Mouse (Mus musculus) right cerebral cortex, postnatal 14 days (tissue): ENCODE results near the gene Dnajc6.

Experiments used
- DNase-seq: peaks from one replicate; pipeline ENCODE4 v3.0.0; 2022

Dnajc6 gene

GRCm38 (mm10) chr4:101646857-101647195 lies 150.4 kb downstream of the Dnajc6 start:
- DNase-seq, result no peak

- peak; percentile 98 for DNase-seq
These were observed 150.9 kb downstream of the Dnajc6 start, which contains the start of gene Leprot for GRCm38 (mm10) chr4:101647196-101647905. Gene Leprot, plus strand, starts transcription at chr4:101647718.

DNA sequence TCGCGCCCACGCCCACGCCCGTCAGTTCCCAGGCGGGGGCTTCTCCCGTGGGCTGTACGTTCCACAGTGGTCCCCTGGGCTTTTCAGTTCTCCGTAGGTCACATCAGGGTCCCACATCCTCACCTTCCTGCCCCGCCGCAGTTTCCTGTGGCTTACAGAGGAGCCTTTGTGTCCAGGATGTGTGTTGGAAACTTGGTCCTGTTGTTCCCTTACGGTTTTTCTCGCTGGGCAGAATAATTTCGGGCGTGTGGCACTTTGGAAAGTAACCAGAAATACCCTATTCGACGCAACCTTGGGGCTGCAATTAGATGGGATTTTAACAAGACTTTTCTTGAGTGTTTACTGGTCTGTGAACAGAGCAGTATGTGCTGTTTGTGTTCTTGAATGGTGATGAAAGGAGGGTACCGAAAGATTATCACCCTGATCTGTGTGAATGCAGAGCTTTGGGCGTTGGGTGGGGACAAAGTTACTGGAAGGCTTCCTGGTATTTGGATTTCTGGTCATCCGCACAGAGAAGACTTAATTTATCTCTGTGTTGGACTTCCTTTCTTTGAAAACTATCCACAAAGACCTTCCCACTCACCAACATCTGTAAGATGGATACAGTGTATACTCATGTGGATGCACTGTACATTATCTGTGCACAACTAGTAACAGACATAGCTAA lies 151.7 kb downstream of the Dnajc6 start:
- DNase-seq, result no peak

DNA sequence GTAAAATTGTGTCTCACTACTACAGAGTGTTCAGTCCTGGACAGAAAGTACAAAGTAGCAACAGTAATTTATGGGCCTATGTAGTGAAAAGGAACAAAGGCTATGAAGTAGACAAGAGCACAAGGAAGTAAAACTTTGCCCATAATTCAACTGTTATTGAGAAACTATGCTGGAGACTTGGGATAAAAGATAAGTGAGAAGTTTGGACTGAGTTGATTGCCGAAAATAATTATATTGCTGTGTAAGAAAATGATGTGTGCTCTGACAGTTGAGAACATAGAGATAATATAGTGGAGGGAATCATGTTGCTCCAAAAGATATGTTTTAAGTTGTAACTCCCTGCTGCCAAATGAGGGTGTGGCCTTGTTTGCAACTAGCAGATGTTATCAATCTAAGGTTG lies 152.3 kb downstream of the Dnajc6 start:
- DNase-seq, result no peak

DNA sequence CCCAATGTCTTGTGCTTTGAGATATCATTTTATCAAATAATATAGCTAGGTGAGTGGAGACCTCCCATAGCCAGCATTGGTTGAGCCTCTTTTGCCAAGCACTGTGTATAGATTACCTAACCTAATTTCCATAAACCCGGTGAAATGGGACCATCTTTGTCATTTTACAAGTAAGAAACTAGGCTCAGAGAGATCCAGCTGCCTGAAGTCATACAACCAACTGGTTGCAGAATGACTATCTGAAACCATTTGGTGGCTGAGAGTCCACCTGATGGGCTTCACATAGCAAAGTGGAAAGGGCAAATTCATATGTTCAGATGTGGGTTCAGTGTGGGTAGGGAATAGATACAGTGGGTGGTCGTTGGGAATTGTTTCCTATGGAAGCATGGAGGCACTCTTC lies 154.5 kb downstream of the Dnajc6 start:
- no peak for DNase-seq

DNA sequence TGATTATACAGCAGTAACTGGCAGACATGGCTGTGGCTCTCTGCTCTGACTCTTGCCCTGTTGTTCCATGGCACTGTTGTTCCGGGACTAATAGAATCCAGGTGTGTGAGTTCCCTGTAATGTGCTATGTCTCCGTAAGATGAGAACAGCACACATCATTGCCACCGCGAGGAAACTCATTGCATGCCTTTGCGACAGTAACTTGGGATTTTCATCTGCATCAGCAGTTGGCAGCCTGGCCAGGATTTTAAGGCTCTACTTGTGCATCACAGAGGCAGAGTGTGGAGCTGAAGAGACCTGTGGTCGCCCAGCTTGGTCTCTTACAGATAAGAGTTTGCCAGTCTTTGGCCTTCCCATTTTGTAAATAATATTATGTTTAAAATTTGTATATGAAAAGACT lies 157.8 kb downstream of the Dnajc6 start:
- no peak for DNase-seq

GRCm38 (mm10) chr4:101654788-101655414 lies 158.5 kb downstream of the Dnajc6 start:
- DNase-seq, result no peak

DNA sequence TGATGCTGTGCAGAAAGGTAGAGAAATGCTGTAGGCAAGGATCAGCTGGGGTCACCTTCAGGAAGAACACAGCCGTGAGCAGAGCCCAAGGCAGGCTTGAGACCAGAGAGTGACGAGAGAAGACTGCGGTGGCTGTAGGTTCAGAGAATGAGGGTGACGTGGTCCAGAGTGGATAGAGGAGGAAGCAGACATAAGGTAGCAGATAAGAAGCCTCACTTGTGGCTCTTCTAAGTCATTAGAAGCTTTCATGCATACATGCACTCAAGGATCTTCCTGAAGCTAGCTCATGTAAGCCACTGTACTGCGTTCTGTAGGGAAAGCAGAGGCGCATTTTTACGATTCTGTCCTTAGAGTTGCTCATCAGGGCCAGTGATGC lies 159.0 kb downstream of the Dnajc6 start:
- DNase-seq, result no peak

GRCm38 (mm10) chr4:101656056-101656455 lies 159.6 kb downstream of the Dnajc6 start:
- DNase-seq, result no peak

DNA sequence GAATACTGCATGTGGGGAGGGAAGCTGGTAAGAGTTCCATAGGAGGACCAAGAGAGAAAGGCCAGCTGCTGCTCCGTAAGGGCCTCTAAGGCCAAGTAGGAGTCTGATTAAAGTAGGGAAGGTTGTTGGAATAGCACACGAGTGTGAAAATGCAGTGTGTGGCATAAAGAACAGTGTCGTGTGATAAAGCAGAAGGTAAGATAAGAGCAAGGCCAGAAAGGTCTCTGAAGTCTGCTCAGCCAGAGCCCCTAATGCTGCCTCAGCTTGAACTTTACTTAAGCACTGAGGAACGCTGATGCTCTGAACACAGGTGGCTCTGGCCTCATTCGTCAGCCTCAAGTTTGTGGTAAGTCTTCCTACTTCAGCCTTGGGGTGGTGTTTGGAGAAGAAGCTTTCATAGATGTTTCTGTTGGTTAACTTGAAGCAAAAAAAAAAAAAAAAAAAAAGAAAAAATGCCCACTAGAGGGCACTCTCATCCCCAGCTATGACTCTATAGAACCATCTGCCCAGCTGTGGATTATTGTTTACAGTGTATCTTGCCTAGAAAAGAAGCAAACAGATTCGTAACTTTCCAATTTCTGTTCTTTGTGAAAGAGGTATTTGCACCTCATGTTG lies 160.6 kb downstream of the Dnajc6 start:
- DNase-seq, result no peak

GRCm38 (mm10) chr4:101664160-101664750 lies 167.8 kb downstream of the Dnajc6 start:
- DNase-seq, result peak; percentile 65

- DNase-seq, result no peak
These were observed 168.3 kb downstream of the Dnajc6 start for GRCm38 (mm10) chr4:101664766-101665165.

DNA sequence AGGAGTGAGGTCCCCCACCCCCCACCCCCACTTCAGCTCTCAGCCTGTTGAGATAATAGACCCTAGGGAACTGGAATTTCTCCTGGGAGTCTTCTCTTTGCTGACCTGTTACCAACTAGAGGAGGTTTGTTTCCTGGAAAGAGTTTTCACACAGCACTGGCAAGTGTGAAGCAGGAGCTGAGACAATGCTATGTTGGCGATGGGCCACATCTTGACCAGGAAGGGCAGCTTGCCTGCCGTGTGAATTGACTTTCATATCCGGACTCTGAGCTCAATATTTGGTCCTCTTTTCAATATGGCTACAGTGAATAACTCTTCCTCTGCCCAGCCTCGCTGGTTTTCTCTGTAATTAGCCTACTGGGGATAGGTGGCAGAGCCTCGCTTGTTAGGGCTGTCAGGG lies 172.7 kb downstream of the Dnajc6 start:
- DNase-seq, result no peak

DNA sequence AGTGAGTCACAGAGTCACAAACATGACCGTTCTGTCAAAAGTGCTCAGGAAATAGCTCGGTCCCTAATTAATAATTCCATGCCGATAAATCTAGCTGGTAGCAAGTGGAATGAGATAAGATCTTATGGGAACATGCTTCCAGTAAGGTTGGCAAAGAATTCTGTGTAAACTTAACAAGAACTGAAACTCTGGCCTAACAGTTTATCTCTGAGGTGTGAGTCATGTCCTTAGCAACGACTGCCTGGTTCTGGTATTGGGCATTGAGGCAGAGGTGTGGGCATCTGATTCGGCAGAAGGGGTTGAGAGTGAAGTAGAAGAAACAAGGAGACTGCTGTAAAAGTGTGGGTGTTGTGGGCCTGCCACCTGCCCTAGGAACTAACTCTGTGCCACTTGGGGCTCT lies 173.4 kb downstream of the Dnajc6 start:
- no peak for DNase-seq

- DNase-seq, result no peak
These were observed 178.3 kb downstream of the Dnajc6 start for GRCm38 (mm10) chr4:101674790-101675189.

DNA sequence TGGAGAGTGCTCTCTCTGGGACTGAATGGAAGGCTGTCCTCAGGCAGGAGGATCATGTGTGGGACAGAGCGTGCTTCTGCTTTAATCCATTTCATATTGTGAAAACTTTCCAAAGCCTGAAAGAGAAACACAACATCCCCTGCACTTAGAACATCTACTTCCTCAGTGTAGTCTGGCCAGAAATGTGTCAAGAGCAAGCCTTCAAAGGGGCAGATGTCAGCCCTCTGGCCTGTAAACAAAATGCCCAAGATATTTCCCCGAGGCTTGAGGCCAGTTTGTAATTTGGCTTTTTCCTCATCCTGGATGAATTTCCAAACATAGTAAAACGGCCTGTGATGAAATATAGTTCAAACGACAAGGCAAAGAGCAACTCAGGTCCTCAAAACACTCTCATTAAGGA lies 179.3 kb downstream of the Dnajc6 start:
- no peak for DNase-seq

GRCm38 (mm10) chr4:101682620-101683019 lies 186.2 kb downstream of the Dnajc6 start:
- DNase-seq, result no peak

GRCm38 (mm10) chr4:101683086-101683485 lies 186.6 kb downstream of the Dnajc6 start:
- no peak for DNase-seq

GRCm38 (mm10) chr4:101684821-101685220 lies 188.4 kb downstream of the Dnajc6 start:
- DNase-seq, result no peak

- DNase-seq, result no peak
These were observed 189.9 kb downstream of the Dnajc6 start for GRCm38 (mm10) chr4:101686227-101686810.

DNA sequence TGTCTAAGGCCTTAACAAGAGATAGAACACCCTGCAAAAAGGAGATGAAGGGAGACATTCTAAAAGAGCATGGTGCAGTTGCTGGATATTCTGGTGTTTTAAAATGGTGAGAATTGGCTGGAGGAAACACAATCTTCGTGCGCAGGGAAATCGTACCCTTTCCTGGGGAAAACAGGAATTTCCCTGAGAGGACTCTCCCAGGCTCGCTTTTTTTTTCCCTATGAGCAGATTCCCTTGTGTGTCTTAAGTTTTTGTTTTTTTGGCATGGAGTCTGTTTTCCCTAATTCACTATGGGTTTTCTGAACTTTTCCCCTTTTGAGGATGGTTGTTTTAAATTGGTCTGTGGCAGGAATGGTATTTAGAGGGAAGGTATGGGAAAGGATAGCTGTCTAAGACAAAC lies 192.8 kb downstream of the Dnajc6 start:
- no peak for DNase-seq

GRCm38 (mm10) chr4:101689645-101690044 lies 193.2 kb downstream of the Dnajc6 start:
- no peak for DNase-seq
